Mouse (Mus musculus) limb, embryonic 10.5 days (tissue): ENCODE data around the gene Txn1. TPM values are rescaled to one million over a fixed set of nuclear protein-coding genes. Genes with fewer than 3 reads are reported as not detected.
A peak's percentile ranks its signal among the peaks of the same experiment; 100 is the strongest.

ENCODE experiments used
- DNase-seq: peaks from one replicate; pipeline ENCODE4 v3.0.0-alpha.2; 2017; ENCODE audit warnings: low spot score
- H3K27ac ChIP-seq: fragments of 300-500 bp; sonication (generic); 2 replicates; pipeline ENCODE4 v1.5.1; 2016; ENCODE audit warnings: mild to moderate bottlenecking
- H3K27me3 ChIP-seq: fragments of 300-500 bp; sonication (generic); 2 replicates; pipeline ENCODE4 v1.6.1; 2016; ENCODE audit warnings: low read depth, mild to moderate bottlenecking; ENCODE audit not compliant: poor library complexity, severe bottlenecking
- H3K36me3 ChIP-seq: fragments of 300-500 bp; sonication (generic); 2 replicates; pipeline ENCODE4 v1.6.1; 2016; ENCODE audit warnings: mild to moderate bottlenecking, moderate library complexity
- H3K4me1 ChIP-seq: fragments of 300-500 bp; sonication (generic); 2 replicates; pipeline ENCODE4 v1.6.1; 2016
- H3K4me3 ChIP-seq: fragments of 300-500 bp; sonication (generic); 2 replicates; pipeline ENCODE4 v1.5.1; 2016; ENCODE audit warnings: mild to moderate bottlenecking, moderate library complexity
- H3K9me3 ChIP-seq: fragments of 300-500 bp; sonication (generic); replicated peaks from 2 replicates; pipeline ENCODE4 v1.6.1; 2016; ENCODE audit warnings: mild to moderate bottlenecking
- WGBS: fragments of 180-500 bp; shearing (Covaris S2); methylation state at CpG from one replicate; pipeline ENCODE4 v1.1.7; 2016; 5-methylcytosine and 5-hydroxymethylcytosine counted together
- polyA plus RNA-seq: library from polyadenylated mRNA; unstranded; fragments of >200 nt; fragmentation: Nextera tagmentation; extraction: Ambion mirVana; gene quantifications from 2 replicates; pipeline ENCODE4 v1.2.1, GENCODE M21; 2016

The Txn1 gene
- polyA plus RNA-seq, 1 experiment from 2014 or later, result 399 TPM

DNA sequence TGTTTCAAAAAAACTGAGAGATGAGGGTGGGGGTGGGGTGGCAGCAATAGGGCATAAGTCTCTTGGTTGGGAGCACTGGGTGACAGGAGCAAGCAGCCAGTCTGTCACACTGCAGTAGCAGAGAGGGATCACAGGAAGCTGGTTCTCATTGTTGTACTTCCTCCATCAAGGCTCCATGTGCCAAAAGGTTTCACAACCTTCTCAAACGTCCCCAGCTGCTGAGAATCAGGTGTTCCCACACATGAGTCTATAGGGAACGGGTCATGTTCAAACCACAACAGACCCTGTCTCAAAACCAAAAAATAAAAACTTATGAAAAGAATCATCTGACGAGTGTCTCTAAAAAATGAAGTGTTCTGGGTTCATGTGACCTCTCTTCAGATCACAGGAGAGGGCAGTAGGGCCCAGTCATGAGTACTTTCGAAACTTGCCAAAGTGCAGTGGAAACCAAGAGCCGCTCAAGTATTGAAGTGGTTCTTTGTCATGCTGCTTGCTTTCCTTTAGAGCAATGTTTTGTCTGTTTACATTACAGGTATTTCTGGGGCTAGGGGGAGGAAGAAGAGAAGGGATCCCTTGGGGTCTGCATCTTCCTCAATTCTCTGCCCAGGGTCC, 25.5 kb downstream of the Txn1 start:
- Histone ChIP-seq H3K4me3 (no peak overlapping the region), H3K27ac (no peak overlapping the region), H3K9me3 (no peaks in the 10 kb centered on the region), H3K4me1 (no peaks in the 10 kb centered on the region), H3K36me3 (no peaks in the 10 kb centered on the region), H3K27me3 (no peaks in the 10 kb centered on the region)
- no peak for DNase-seq
- 82% methylated on average over 5 of the region's 5 CpGs for WGBS

GRCm38 (mm10) chr4:57927464-57928205, 28.6 kb downstream of the Txn1 start:
- H3K36me3 ChIP-seq, result no peaks in the 10 kb centered on the region
- no peak overlapping the region for H3K4me3 ChIP-seq
- DNase-seq, result no peak
- H3K27me3 ChIP-seq, result no peaks in the 10 kb centered on the region
- H3K9me3 ChIP-seq, result no peaks in the 10 kb centered on the region
- no peak overlapping the region for H3K27ac ChIP-seq
- H3K4me1 ChIP-seq, result no peaks in the 10 kb centered on the region
- 23% methylated on average over 3 of the region's 3 CpGs for WGBS

DNA sequence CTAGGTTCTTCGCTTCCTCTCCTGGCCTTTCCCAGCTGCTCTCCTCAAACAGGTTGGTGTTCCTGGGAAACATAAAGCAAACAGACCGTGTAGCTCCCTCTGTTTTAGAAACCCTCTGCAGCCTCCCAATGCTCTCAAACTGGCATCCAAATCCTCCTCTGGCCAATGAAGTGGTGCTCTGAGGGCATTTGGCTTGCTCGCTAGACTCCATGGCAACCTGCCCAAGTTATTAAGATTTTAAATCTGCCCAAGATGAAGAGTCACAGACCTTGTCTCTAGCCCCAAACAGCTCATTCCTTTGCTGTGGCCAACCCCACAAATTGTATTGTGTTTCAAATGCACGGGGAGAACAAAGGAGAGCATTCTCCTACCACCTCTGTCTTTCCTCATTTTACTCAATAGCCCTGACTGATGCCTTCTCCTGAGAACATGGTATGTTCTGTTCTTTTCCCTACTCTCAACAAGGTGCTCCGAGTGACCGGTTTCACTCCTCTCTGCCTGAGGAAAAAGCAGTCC, 31.6 kb downstream of the Txn1 start:
- H3K36me3 ChIP-seq, result no peaks in the 10 kb centered on the region
- no peak for DNase-seq
- no peaks in the 10 kb centered on the region for H3K9me3 ChIP-seq
- no peak overlapping the region for H3K27ac ChIP-seq
- peaks cover 15% of the 10 kb centered on the region for H3K4me1 ChIP-seq
- H3K4me3 ChIP-seq, result no peak overlapping the region
- WGBS, result 85% methylated on average over 6 of the region's 6 CpGs
- H3K27me3 ChIP-seq, result no peaks in the 10 kb centered on the region

DNA sequence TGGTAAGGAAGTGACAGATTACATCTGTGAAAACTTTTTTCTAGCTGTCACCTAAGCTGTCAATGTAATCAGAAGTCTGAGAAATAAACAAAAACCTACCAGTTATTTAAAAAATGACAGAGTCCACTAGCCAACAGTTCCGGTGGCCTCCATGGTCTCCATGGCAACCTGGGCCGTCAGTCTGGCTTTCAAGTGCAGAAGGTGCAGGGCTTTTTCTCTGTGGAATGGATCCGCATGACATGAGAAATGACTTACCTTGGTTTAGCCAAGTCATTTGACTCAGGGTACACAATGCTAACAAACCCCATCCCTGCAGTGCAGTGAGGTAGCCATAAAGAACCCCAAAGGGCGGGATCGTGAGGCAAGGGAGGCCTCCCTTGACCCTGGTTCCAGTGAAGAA, 34.0 kb downstream of the Txn1 start:
- H3K9me3 ChIP-seq, result no peaks in the 10 kb centered on the region
- H3K4me3 ChIP-seq, result no peak overlapping the region
- H3K36me3 ChIP-seq, result no peaks in the 10 kb centered on the region
- peaks cover 18% of the 10 kb centered on the region for H3K4me1 ChIP-seq
- peaks cover 5% of the 10 kb centered on the region; the same call in 1 of the 2 replicates for H3K27me3 ChIP-seq
- no peak overlapping the region for H3K27ac ChIP-seq
- DNase-seq, result no peak
- WGBS, result 75% methylated on average over 5 of the region's 5 CpGs

GRCm38 (mm10) chr4:57920522-57920921, 35.7 kb downstream of the Txn1 start:
- no peaks in the 10 kb centered on the region for H3K36me3 ChIP-seq
- peaks cover 31% of the 10 kb centered on the region for H3K4me1 ChIP-seq
- 88% methylated on average over 1 of the region's 1 CpGs for WGBS
- no peaks in the 10 kb centered on the region for H3K9me3 ChIP-seq
- H3K27ac ChIP-seq, result no peak overlapping the region
- no peak overlapping the region for H3K4me3 ChIP-seq
- no peak for DNase-seq
- peaks cover 21% of the 10 kb centered on the region for H3K27me3 ChIP-seq

DNA sequence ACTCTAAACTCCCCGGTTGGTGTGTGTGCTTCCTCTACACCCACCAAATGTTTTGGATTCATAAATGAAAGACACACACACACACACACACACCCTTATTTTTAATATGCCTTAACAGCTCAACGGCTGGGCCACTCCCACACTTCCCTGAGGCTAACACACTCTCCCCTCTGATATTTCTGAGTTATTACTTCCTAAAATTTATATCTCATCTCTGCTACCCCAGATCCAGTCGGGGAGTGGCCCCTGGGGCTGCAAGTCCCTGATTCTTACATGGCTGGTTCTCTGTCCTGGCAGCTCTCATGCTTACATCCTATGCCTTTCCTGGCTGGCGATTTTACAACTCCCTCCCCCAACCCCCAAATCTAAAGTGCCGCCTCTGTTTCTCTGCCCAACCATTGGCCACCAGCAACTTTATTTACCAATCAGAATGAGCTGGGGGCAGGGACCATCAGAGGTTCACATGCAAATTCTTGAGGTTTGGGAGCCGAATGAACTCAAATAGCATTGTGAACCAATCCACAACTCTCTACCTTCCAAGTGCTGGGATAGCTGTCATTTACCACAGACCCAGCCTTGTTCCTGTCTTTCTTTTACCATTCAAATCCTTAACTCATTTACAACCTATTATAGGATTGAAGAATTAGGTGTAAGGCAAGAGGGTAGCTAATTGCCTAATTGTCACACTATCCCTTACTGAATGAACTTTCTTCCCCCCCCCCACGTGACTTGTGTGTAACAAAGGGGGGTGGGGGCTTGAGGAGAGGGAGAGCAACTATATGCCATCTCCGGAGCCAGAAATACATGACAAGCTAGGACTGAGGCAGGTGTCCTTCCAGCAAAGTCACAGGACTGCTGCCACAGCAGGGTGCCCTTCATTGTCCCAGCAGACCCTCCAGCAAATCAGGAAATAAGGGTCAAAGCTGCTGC, 36.5 kb downstream of the Txn1 start:
- H3K9me3 ChIP-seq, result no peaks in the 10 kb centered on the region
- H3K36me3 ChIP-seq, result no peaks in the 10 kb centered on the region
- H3K27ac ChIP-seq, result no peak overlapping the region
- H3K4me3 ChIP-seq, result no peak overlapping the region
- peaks cover 29% of the 10 kb centered on the region for H3K27me3 ChIP-seq
- H3K4me1 ChIP-seq, result peaks cover 36% of the 10 kb centered on the region
- 19% methylated on average over 8 of the region's 8 CpGs for WGBS
- DNase-seq, result no peak

DNA sequence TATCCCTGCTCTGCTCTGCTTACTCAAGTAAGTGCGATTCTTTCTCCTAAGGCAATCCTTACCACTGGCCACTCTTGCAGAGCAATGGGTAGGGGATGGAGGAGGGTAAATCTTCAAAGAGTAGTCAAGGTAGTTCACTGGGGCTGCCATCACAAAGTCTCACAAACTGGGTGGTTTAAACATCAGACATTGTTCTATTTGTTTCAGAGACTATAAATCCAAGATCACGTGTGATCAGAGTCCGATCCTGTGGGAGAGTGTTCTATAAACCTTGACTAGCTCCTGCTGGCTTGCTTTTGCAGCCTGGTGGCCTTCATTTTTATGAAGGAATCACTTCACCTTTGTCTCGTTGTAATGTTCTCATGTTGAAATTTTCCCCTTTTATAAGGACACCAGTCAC, 39.5 kb downstream of the Txn1 start:
- no peak overlapping the region for H3K4me3 ChIP-seq
- H3K27me3 ChIP-seq, result peaks cover 31% of the 10 kb centered on the region
- 70% methylated on average over 4 of the region's 4 CpGs for WGBS
- no peaks in the 10 kb centered on the region for H3K9me3 ChIP-seq
- H3K27ac ChIP-seq, result no peak overlapping the region
- H3K4me1 ChIP-seq, result peaks cover 32% of the 10 kb centered on the region
- DNase-seq, result no peak
- no peaks in the 10 kb centered on the region for H3K36me3 ChIP-seq

DNA sequence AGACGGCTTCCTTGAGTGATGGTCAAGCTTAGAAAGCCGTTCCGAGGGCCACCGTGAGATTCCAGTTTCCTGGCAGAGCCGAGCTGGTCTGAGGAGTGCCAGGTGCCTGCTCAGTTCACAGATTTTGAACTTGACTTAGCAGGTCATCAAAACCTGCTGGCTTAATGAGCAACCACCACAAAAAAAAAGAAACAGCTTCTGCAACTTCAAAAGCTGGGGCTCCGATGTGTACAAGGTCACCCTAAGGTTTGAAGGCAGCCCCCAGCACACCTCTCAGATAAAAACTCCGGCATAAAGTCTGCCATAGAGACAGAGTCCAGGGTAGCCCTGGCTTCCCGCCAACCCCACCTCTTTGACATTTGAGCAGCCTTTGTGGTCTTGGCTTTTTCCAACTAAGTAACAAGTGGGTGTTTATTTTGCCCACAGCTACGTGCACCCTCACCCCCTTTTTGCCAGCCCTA, 40.0 kb downstream of the Txn1 start, which contains the start of gene D630039A03Rik:
D630039A03Rik (minus strand) TSS at position 97 of the 461 bp plus-strand sequence.
- peak within 1 kb of the TSS; percentile 34 for H3K4me3 ChIP-seq
- peaks cover 31% of the 10 kb centered on the region for H3K27me3 ChIP-seq
- H3K36me3 ChIP-seq, result no peaks in the 10 kb centered on the region
- 25% methylated on average over 9 of the region's 9 CpGs for WGBS
- H3K27ac ChIP-seq, result peak within 1 kb of the TSS; percentile 50; the same call in 1 of the 2 replicates
- H3K4me1 ChIP-seq, result peaks cover 32% of the 10 kb centered on the region
- H3K9me3 ChIP-seq, result no peaks in the 10 kb centered on the region
- DNase-seq, result no peak

DNA sequence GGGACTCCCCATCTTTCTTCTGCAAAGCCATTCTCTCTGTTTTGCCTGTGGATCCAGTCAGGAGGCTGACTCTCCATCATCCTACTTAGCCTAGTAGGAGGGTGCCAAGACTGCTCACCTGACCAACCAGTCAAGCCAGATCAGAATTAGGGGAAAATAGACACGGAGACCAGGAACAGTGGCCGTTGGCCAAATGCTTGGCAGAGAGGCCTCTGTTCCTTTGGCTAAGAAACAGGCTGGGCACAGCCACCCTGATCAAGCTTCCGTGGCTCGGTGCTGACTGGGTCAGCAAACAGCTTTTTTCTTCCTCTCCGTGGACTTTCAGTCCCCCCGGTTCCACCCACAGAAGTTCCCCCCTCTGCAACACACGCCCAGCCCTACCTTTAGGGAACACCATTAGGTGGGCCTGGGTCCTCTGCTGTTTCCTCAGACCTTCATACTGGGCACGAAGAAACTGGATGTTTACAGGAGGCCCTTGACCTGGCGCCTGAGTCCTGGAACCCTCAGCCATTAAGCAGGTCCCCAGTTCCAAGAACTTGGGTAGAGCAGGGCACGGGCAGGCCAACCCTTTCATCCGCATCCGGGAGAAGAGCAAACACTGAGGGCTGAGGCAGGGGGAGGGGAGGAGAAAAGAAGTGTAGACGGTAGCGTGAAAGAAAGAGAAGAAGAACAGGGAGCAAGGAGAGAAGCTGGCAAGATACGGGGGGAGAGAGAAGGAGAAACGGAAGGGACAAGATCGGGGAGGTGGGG, 40.8 kb downstream of the Txn1 start:
- Histone ChIP-seq H3K4me1 (peaks cover 29% of the 10 kb centered on the region), H3K27me3 (peaks cover 31% of the 10 kb centered on the region)
- no peak for DNase-seq

DNA sequence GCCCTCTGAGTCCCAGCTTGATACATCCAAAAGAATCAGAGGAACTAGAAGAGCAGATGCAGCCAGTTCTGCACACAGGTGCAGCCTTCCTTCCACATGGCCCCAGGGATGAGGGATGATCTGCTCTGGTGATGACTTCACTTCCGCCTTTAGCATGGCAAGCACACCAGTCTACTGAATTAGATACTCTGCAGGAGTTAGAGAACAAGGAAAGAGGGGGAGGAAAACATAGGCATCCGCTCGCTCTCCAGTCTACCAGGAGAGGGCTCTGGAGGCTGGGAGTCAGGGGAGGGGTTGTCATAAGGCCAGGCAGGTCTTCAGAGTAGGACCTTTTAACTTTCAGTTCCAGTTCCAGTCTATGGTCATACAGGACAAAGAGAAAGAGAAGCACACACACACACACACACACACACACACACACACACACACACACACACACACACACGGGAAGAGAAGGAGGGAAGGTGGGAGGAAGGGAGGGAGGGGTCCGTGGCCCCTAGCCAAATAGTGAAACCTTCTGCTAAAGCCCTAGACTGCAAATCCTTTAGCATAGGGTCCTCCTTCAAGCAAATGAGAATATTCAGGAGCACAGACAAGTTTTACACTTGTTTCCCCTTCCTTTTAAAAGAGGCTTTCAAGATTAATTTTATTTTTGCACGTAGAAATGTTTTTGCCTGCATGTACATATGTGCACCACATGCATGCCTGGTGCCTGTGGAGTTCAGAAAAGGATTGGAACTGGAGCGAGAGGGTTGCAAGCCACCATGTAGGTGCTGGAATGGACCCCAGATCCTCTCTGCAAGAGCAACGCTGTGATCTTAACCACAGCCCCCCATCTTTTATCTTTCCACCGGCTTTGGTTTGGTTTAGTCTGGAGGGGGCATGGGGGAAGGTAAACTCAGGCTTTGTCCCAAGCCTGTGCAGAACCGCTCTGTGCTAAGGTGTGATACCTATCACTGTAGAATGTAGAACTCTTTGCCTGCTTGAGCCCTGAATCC, 41.7 kb downstream of the Txn1 start:
- 75% methylated on average over 10 of the region's 10 CpGs for WGBS
- Histone ChIP-seq H3K27me3 (peaks cover 31% of the 10 kb centered on the region), H3K27ac (no peak overlapping the region), H3K9me3 (no peaks in the 10 kb centered on the region), H3K36me3 (no peaks in the 10 kb centered on the region), H3K4me1 (peaks cover 20% of the 10 kb centered on the region), H3K4me3 (no peak overlapping the region)
- no peak for DNase-seq

More for the DNA sequence above, 40.8 kb downstream of the Txn1 start:
- peak overlapping the region; percentile 50; the same call in 1 of the 2 replicates for H3K27ac ChIP-seq
- 36% methylated on average over 17 of the region's 17 CpGs for WGBS
- peak overlapping the region; percentile 34 for H3K4me3 ChIP-seq
- no peaks in the 10 kb centered on the region for H3K9me3 ChIP-seq
- H3K36me3 ChIP-seq, result no peaks in the 10 kb centered on the region

DNA sequence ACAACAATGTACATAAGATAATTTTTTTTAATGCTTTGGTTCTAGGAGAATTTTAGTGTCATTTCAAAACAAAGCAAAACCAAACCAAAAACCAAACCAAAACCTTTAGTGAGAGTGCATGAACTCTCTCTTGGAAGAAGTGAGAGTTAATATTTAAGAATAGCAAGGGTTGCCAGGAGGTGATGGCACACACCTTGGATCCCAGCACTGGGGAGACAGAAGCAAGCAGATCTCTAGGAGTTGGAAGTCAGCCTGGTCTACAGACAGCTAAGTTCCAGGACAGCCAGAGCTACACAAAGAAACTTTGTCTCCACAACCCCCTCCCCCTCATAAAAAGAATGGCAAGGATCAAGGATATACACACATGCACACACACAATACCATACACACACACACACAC, 43.2 kb downstream of the Txn1 start:
- Histone ChIP-seq H3K36me3 (no peaks in the 10 kb centered on the region), H3K9me3 (no peaks in the 10 kb centered on the region), H3K4me3 (no peak overlapping the region), H3K4me1 (peaks cover 18% of the 10 kb centered on the region), H3K27ac (no peak overlapping the region), H3K27me3 (peaks cover 31% of the 10 kb centered on the region)
- DNase-seq, result no peak
